Mouse (Mus musculus): ENCODE results near the gene Med11.
A peak's percentile ranks its signal among the peaks of the same experiment; 100 is the strongest.
"Not testable (repeated sequence)": the region's sequence is repeated elsewhere in the genome, so short reads cannot be mapped to it uniquely, and the experiment has no call there.

The Med11 gene

DNA sequence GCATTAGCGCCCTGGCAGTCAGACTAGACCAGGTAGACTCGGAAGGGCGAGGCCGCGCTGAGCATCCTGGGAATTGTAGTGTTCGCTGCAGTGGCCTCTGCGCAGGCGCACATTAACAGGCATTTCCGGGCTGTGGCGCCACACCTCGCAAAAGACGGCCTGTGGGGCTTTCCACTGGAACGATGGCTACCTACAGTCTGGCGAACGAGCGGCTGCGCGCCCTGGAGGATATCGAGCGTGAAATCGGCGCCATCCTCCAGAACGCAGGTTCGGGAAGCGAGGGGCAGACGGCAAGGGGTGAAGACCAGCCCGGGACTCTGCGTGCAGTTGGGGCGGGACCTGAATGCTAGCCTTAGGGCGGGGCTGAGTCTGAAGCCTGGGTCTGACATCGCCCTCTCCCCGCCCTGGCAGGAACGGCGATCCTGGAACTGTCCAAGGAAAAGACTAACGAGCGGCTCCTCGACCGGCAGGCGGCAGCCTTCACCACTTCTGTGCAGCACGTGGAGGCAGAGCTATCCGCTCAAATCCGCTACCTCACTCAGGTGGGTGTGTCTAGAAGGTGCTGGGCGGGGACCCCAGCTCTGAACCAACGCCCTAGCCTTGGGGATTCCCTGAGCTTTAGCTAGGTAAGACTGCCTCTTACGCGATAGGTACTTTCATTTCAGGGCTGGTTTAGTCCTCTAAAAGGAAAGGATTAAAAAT is at the start of gene Med11:
Med11 (plus strand) TSS at position 123 of the 702 bp plus-strand sequence.
- peak; percentile 97 for DNase-seq (ENCODE audit: extremely low spot score)

DNA sequence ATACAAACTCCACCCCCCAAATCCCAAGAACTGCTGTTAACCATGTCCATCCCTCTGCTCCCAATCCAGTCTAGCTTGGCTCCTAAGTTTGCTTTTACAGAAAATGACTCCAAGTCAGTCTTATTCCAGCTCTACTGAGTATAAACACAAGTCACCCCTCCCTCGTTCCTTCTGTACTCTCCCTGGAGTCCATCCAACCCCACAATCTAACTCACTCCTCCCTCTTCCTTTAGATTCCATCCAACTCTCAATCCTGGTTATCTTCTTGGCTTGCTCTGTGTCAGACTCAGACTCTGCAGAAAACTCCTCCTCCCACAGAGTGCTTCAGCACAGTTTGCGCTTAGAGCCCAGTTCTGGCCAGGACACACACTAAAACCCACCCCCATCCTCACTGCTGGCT is 48.1 kb upstream of the Med11 start:
- no peak for DNase-seq (ENCODE audit: extremely low spot score)

DNA sequence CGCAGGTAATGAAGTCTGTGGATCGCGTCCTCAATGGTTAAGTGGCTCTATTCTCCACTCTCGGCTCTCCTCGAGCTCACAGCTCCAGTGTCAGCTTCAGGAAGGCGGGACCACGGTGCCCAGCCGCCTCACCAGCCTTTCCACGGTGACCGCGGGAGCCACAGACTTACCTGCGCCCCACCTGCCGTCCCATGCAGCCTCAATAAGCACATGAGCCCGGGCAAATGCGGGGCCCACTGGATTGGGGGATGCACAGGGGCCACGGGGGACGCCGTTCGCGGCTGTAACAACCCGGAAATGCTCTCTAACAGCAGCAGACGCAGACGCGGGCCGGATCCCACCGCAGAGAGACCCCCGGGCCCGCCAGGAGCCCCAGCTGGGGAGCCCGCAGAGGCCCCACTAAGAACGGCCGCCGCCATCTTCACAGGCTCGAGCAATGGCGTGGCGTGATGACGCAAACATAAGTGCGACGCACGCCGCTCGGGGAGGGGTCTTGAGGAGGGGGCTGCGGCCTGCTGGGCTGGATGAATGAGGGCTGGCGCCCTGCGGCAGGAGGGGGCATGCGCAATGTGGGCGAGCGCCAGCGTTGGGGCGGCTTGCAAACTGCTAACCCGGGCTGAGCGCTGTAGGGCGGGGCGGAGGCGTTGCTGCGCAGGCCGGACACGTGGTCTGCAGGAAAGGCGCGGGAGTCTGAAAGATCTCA is 42.0 kb upstream of the Med11 start, which contains the start of gene Pelp1:
Pelp1 (minus strand) TSS at position 438 of the 703 bp plus-strand sequence.
- DNase-seq (ENCODE audit: extremely low spot score) = peak; percentile 99

DNA sequence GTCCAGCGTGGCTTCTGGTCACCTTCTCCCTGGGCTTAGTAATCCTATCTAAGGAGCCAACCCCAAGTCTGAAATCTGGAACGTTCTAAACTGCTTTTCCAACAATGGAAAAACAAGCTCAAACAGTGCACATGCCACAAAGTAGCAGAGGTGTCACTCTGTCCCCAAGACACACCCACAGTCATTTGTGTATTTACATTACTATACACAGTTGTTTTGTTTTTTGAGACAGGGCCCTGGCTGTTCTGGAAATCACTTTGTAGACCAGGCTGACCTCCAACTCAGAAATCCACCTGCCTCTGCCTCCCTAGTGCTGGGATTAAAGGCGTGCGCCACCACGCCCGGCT is 41.4 kb upstream of the Med11 start:
- no peak for DNase-seq (ENCODE audit: extremely low spot score)

DNA sequence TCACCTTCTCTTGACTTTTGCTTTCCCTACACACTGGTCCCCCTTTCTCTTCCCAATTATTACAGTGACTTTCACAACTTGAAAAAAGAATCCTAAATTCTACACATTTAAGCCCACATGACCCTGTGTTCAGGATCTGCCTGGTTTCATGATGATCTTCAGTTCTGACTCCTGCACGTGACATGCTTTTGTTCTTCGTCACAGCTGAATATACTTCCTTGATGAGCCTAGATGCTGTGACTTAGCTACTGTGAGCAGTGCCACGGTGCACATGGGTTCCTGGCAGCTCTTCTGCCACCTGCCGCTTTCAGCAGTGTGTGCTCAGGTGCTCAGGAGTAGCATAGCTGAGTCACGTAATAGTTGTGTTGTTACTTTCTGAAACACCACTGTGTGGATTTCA is 39.1 kb upstream of the Med11 start:
- no peak for DNase-seq (ENCODE audit: extremely low spot score)

DNA sequence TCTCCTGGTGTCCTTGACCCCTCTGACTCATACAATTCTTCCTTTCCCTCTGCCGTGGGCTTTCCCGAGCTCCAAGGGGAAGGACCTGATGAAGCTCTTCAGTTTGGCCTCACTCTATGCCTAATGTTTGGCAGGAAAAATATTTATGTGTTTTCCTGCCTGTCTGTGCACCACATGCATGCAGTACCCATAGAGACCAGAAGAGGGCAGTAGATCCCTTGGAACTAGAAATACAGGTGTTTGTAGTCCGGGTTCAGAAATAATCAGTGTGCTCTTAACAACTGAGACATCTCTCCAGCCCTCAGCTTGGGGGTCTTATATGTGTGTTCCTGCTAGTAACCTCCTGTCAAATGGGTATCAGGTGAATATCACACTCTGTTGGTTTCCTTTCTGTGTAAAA is 37.8 kb upstream of the Med11 start:
- peak; percentile 77 for DNase-seq (ENCODE audit: extremely low spot score)

DNA sequence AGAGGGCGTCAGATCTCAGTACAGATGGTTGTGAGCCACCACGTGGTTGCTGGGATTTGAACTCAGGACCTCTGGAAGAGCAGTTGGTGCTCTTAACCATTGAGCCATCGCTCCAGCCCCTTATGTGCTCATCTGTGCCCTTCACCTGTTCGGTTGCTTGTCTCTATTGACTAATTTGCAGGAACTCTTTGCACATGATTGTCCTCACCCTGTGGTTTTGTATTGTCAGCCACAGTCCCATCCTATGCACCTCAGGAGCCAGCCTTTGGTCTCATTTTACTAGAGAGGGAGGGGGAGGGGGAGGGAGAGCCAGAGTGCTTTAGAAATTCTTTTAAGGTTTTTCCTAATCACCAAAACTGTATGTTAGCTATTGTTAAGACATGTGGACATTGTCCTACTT is 33.5 kb upstream of the Med11 start:
- no peak for DNase-seq (ENCODE audit: extremely low spot score)

DNA sequence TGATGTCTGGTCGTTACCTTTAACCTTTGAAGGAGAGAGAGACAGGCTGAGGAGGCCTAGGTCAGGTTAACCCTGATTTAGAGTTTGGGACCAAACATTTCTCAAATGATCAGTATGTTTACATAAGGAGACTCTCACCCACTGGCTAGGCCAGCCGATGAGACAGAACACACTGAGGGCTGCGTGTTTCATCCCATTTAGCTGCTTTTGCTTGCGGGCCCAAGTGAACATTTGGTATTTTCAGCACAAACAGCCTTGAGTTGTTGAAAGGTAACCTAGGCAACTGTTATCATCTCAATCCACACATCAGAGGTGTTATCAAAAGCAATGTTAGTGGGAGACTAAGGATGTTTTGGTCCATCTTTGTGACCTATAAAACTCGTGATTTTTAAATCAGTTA is 32.2 kb upstream of the Med11 start:
- no peak for DNase-seq (ENCODE audit: extremely low spot score)

DNA sequence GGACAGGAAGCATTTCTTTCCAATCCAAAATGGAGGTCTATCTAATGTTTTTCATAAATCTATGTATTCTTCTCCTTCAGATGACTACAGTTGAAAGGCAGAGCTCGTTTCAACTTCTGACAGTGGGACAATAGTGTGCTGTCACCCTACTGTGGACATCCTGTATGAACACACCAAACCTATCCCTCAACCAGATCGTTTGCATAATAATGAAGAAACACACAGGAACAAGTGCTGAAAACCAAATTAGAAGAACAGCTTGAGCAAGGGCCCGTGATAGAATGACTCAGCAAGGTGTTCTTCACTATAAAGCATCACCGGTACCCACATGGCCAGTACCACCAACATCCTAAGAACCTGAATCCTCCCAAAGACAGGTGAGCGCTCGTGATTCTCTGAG is 25.1 kb upstream of the Med11 start:
- not testable (repeated sequence) for DNase-seq (ENCODE audit: extremely low spot score)

DNA sequence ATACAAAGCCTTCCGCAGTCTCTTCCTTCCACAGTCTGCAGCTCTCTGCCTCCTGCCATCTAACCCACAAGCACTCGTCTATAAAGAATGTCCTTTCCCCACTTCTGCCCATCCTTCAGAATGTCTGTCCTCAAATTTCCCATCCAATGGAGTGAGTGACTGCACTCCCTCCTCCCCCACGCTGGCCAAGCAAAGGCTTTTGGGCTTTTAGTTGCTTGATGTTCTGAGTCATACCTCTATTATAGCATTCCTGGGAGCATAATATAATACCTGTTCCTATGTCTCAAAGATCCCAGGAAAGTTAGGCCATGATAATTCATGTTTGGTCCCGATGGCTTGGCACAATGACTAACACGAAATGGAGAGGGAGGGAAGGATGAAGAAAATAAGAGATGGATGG is 20.1 kb upstream of the Med11 start:
- no peak for DNase-seq (ENCODE audit: extremely low spot score)

DNA sequence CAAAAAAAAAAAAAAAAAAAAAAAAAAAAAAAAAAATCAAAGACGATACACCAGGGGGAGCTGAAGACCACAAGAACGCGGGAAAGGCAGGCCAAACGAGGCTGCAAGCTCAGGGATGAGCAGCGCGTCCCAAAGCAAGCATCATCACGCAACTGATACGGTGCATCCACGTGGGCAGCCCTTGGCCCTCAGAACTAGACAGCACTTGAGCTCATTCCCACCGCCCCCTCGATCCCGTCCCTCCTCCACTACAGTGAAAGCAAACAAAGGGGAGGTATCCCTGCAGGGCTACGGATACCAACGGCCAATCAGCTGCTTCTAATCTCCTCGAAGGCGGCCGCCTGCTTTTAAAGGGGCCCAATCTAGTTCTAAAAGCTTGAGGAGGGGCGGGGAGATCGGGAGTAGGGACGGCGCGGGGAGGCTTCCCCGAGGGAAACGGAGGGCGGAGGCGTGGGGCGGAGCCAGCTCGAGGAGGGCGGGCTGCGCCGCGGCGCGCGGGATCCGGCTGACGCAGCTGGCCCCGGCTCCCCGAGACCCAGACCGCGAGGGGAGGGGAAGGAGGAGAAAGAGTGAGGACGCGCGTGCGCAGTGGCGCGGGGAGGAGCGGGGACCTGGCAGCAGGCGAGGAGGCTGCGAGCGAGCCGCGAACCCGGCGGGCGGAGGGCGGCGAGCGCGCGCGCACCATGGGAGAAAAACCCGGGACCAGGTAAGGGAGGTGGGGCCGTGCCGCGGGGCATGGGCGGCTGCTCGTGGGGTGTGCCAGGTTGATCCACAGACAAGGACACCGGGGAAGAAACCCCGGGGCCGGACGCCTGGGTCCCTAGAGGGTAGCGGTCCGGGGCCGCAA is 19.4 kb upstream of the Med11 start, which contains the start of gene Arrb2:
Arrb2 (plus strand) TSS at position 588 of the 847 bp plus-strand sequence.
- peak; percentile 98 for DNase-seq (ENCODE audit: extremely low spot score)

DNA sequence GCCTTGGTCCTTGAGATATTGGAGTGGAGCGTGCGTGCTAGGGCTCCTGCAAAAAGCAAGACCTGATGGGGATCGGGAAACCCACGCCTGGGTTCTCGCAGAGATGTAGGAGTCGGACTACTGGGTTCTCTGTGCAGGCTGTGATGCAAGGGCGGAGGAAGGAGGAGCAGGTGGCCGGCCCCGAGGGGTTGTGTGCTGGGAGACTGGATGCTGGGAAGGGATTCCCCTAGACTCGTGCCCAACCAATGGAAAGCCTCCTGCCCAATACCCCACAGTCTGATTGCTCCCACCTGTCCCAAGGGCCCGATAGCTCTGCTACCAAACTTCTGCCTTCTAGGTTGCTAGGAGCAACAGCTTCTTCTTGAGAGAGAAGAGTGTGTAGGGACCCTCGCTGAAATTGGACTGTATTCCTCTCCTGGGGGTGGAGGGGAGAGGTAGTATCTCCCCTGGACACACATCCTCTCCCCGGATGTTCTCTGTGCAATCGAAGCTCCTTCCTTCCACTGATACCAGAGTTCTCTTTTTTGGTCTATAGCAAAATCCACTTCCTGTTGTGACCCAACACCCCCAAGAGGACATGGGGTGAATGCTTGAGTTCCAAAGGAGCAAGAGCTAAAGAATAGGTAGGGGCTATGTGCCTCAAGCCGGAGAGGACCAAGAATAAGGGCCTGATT is 18.7 kb upstream of the Med11 start:
- DNase-seq (ENCODE audit: extremely low spot score) = no peak

DNA sequence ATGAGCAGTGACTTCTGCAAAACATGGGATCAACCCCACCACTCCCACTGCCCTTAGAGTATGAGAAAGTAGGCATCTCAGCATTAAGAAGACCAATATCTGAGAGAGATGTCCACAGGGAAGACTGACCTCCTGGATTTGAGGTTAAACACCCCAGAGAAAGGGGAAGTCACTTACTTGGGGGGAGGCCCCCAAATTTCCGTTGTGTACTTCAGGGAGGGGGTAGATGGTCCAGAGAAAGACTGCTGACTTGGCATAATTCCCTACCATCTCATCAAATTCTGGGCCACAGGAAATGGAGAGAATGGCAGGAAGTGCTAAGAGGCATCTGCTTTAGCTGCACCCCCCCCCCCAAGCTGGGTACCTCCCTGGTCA is 18.2 kb upstream of the Med11 start:
- no peak for DNase-seq (ENCODE audit: extremely low spot score)

DNA sequence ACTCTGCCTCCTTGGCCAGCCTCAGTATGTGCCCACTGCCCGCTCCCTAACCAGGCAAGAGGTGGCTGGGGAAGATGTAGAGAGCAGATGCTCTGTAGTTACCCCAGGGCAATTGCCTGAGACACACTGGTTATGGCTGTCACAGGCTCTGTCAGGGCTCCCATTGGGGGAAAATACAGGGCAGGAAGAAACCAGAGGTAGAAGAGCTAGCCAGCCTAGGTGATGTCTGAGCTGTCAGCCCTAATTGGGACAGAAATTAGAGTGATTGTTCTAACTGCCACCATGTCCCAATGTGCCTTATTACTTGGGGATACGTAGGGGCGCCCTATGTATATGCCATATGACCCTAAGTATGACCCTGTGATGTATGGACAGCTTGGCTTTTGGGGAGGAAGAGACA is 17.8 kb upstream of the Med11 start:
- DNase-seq (ENCODE audit: extremely low spot score) = no peak

DNA sequence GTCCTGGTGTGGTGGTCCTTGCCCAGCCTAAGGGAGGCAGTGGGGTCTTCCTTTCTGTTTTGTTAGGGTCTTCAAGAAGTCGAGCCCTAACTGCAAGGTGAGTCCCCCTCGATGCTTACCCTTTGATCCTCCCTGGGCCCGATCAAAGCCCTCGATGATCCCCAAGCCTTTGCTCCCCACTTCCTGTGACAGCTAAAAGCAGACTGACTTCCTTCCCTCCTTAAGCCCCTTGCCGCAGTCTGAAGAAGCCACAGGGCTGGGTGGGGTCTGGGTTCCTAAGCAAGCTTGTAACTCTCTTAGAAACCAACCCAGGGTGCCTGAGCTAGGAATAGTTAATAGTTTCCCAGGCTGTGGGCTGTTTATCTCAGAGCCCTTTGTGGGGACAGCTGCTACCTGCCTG is 16.2 kb upstream of the Med11 start:
- no peak for DNase-seq (ENCODE audit: extremely low spot score)

DNA sequence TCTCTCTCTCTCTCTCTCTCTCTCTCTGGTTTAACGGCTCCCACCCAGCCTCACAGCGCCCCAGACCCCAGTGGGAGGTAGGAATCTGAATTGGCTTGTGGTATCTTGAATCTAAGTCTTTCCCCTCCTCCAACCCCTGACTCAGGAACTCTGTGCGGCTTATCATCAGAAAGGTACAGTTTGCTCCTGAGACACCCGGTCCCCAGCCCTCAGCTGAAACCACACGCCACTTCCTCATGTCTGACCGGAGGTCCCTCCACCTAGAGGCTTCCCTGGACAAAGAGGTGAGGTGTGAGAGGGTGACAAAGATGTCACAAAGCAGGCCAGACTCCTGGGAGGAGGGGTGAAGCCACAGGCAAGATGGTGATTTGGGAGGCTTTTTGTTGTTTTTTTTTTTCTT is 14.3 kb upstream of the Med11 start:
- no peak for DNase-seq (ENCODE audit: extremely low spot score)

DNA sequence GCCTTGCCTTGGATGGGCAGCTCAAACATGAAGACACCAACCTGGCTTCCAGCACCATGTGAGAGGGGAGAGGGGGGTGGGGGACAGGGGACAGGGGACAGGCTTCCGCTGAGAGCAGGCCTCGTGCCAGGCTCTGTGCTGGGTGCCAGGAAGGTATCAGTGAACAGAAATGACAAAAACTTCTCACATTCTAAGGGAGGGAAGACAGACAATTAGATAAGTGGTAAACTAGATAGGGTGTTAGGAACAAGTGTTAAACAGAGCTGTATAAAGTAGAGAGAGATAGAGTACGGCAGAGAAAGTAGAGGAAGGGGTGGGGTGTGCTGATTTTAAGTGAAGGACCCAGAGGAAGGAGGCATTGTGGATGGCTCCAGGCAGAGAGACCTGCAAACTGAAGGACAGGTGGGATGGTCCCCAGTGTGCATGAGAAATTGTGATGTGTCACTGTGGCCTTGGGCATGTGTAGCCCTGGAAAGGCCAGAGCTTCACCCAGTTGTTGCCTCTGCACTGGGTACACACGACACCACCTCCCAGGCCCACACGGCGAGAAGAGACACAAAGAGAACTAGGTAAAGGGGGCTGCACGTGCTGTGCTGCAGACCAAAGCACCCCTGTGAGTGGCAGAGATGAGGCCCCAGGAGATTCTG is 12.9 kb upstream of the Med11 start:
- DNase-seq (ENCODE audit: extremely low spot score) = no peak

DNA sequence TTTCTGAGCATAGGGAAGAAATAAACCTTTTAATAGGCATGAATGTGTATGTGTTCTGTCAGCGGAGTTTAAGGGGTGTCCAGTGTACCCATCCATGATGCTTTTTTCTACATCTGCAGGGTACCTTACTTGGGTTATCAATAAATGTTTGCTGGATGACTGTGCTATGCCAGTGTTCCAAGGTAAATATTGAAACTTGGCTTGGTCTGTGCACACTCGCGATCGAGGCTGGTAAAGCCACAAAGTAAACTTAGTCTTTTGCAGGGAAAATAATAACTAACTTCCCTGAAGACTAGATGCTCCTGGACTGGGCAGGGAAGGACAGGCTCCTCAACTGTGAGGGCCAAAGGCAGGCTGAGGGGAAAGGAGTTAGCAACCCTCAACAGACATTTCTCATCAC is 11.1 kb upstream of the Med11 start:
- no peak for DNase-seq (ENCODE audit: extremely low spot score)

DNA sequence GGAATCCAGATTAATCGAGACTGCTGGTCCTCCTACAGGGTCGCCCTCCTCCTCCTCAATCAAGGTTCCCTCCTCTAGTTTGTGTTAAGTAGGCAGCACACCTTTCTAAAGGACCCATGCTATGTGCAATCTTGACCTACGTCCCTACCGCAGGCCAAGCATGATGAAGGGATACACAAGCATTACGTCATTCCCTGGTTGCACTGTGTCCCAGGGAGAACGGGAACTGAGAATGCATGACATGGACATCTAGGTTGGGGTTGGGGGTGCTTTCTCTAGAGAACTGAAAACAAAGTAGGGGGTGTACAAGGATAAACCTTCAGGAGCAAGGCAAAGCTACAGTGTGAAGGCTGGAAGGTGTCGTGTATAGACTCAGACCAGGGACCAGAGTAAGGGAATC is 9.8 kb upstream of the Med11 start:
- no peak for DNase-seq (ENCODE audit: extremely low spot score)

DNA sequence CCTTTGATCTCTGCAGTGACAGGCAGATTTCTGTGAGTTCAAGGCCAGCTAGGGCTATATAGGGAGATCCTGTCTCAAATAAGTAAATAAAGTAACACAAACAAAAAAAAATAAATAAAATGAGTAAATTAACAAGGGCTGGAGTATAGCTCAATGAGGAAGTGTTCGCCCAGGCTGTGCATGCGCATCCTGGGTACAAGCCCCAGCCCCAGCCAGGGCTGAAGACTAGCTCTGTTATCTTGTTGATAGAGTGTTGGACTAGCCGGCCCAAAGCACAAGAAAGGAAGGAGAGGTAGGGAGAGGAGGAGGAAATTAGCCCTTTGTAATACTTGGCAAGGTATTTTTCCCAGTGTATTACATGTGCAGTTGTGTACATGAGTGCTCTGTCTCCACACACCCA is 7.8 kb upstream of the Med11 start:
- DNase-seq (ENCODE audit: extremely low spot score) = no peak

DNA sequence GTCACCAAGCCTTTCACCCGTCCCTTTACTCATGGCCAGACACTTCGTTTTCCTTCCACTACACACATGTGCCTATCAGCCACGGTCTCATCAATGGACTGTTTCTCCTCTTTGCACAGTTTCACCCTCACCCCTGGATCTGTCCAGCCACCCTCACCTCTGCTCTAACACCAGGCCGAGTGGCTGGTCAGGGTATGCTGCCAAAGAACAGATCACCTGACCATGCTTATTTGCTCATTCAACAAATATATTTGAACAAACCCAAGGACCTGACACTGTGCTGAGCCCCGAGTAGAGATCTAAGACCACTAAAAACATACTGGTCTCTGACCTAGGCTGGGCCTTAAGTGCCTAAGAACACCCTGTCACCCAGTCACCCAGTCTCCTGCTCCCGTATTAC is 7.1 kb upstream of the Med11 start:
- no peak for DNase-seq (ENCODE audit: extremely low spot score)

DNA sequence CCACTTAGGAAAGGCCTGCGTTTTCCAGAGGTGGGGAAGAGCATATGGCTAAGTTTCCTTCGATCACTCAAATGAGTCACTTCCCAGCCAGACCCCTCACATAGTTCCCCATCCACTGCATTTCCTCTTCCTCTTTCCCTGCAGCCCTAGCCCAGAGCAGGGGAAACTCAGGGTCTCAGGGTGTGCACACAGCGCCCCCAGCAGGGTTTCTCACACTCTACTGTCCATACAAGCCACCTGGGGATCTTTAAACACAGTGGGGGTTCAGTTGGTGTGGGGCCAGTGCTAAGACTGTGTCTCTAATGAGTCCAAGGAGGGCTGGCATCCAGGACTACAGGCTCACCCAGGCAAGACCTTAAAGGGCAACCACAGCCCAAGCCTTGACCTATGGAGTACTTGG is 5.0 kb upstream of the Med11 start:
- no peak for DNase-seq (ENCODE audit: extremely low spot score)

Measured in embryo, embryonic 9.5 days (tissue).